Mouse (Mus musculus) stomach, embryonic 15.5 days (tissue): Measurements from ENCODE around the gene Strip2. TPM values are rescaled to one million over a fixed set of nuclear protein-coding genes. Genes with fewer than 3 reads are reported as not detected.

Experiments used
- ATAC-seq: fragments of 200-750 bp; cut with Nextera tagmentation; 2 replicates; pipeline ENCODE4 v1.8.0; 2017; ENCODE audit warnings: low read depth, moderate number of reproducible peaks, moderate TSS enrichment; ENCODE audit not compliant: insufficient read depth, low FRiP score
- H3K27ac ChIP-seq: fragments of 300-500 bp; sonication (generic); 2 replicates; pipeline ENCODE4 v1.5.1; 2015; ENCODE audit warnings: mild to moderate bottlenecking, inconsistent platforms
- H3K27me3 ChIP-seq: fragments of 300-500 bp; sonication (generic); replicated peaks from 2 replicates; pipeline ENCODE4 v1.6.1; 2015; ENCODE audit warnings: inconsistent platforms
- H3K36me3 ChIP-seq: fragments of 300-500 bp; sonication (generic); 2 replicates; pipeline ENCODE4 v1.6.1; 2015; ENCODE audit warnings: inconsistent platforms
- H3K4me1 ChIP-seq: fragments of 300-500 bp; sonication (generic); 2 replicates; pipeline ENCODE4 v1.6.1; 2015; ENCODE audit warnings: inconsistent platforms
- H3K4me2 ChIP-seq: fragments of 300-500 bp; sonication (generic); 2 replicates; pipeline ENCODE4 v1.6.1; 2015; ENCODE audit warnings: mild to moderate bottlenecking, inconsistent platforms
- H3K4me3 ChIP-seq: fragments of 300-500 bp; sonication (generic); replicated peaks from 2 replicates; pipeline ENCODE4 v1.5.1; 2015; ENCODE audit warnings: inconsistent platforms
- H3K9ac ChIP-seq: fragments of 300-500 bp; sonication (generic); 2 replicates; pipeline ENCODE4 v1.6.1; 2015; ENCODE audit warnings: inconsistent platforms
- H3K9me3 ChIP-seq: fragments of 300-500 bp; sonication (generic); 2 replicates; pipeline ENCODE4 v1.6.1; 2016; ENCODE audit warnings: inconsistent platforms
- WGBS: fragments of 180-500 bp; shearing (Covaris S2); methylation state at CpG from one replicate; pipeline ENCODE4 v1.1.7; 2015; 5-methylcytosine and 5-hydroxymethylcytosine counted together
- polyA plus RNA-seq: library from polyadenylated mRNA; unstranded; fragments of >200 nt; fragmentation: Nextera tagmentation; extraction: Ambion mirVana; gene quantifications from 2 replicates; pipeline ENCODE4 v1.2.1, GENCODE M21; 2015

The Strip2 gene
- polyA plus RNA-seq, 1 experiment from 2014 or later: 0.50 TPM

DNA sequence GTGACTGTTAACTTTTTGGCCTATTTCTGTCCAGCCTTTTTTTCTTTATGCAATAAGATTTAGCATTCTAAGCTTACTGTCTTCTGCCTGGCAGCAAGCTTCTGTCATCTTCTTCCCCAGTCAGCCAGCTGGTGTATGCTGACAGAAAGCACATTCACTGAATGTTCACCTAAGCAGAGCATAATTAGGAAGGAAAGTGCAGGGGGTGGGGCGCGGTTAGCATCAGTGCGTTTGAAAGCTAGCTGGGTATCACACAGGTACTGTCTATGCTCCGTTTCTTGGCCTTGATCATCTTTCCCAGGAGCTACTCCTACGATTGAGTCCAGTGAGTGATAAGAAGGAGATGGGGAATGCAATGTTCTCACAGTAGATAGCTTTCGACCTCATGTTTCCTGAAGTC lies 13.9 kb downstream of the Strip2 start:
- H3K27ac ChIP-seq: no peak overlapping the region
- 72% methylated on average over 6 of the region's 6 CpGs for WGBS
- H3K4me2 ChIP-seq: no peak overlapping the region
- no peaks in the 10 kb centered on the region for H3K27me3 ChIP-seq
- ATAC-seq: no peak
- no peak overlapping the region for H3K4me3 ChIP-seq
- H3K9ac ChIP-seq: no peak overlapping the region
- H3K9me3 ChIP-seq: no peaks in the 10 kb centered on the region
- no peaks in the 10 kb centered on the region for H3K4me1 ChIP-seq
- H3K36me3 ChIP-seq: no peaks in the 10 kb centered on the region

GRCm38 (mm10) chr6:29931181-29931580 lies 14.4 kb downstream of the Strip2 start:
- no peak for ATAC-seq
- H3K4me3 ChIP-seq: no peak overlapping the region
- no peaks in the 10 kb centered on the region for H3K9me3 ChIP-seq
- H3K4me2 ChIP-seq: no peak overlapping the region
- H3K27ac ChIP-seq: no peak overlapping the region
- WGBS: 84% methylated on average over 4 of the region's 4 CpGs
- H3K27me3 ChIP-seq: no peaks in the 10 kb centered on the region
- no peaks in the 10 kb centered on the region for H3K4me1 ChIP-seq
- no peaks in the 10 kb centered on the region for H3K36me3 ChIP-seq
- no peak overlapping the region for H3K9ac ChIP-seq

GRCm38 (mm10) chr6:29935741-29936140 lies 18.9 kb downstream of the Strip2 start:
- Histone ChIP-seq H3K27me3 (no peaks in the 10 kb centered on the region), H3K27ac (no peak overlapping the region), H3K36me3 (no peaks in the 10 kb centered on the region), H3K4me1 (no peaks in the 10 kb centered on the region), H3K9me3 (no peaks in the 10 kb centered on the region), H3K4me3 (no peak overlapping the region), H3K4me2 (no peak overlapping the region), H3K9ac (no peak overlapping the region)
- WGBS: 87% methylated on average over 1 of the region's 1 CpGs
- no peak for ATAC-seq

GRCm38 (mm10) chr6:29940428-29940827 lies 23.6 kb downstream of the Strip2 start:
- Histone ChIP-seq H3K36me3 (no peaks in the 10 kb centered on the region), H3K4me1 (no peaks in the 10 kb centered on the region), H3K4me3 (no peak overlapping the region), H3K27me3 (no peaks in the 10 kb centered on the region), H3K27ac (no peak overlapping the region), H3K9me3 (no peaks in the 10 kb centered on the region), H3K4me2 (no peak overlapping the region), H3K9ac (no peak overlapping the region)
- WGBS: 53% methylated on average over 4 of the region's 4 CpGs
- ATAC-seq: no peak

- Histone ChIP-seq H3K27ac (no peak overlapping the region), H3K4me2 (no peak overlapping the region), H3K27me3 (no peaks in the 10 kb centered on the region), H3K4me1 (no peaks in the 10 kb centered on the region), H3K9me3 (no peaks in the 10 kb centered on the region), H3K36me3 (no peaks in the 10 kb centered on the region), H3K9ac (no peak overlapping the region), H3K4me3 (no peak overlapping the region)
- 79% methylated on average over 2 of the region's 2 CpGs for whole genome bisulfite sequencing
- no peak for ATAC-seq
These were observed 24.2 kb downstream of the Strip2 start for GRCm38 (mm10) chr6:29941036-29941435.

DNA sequence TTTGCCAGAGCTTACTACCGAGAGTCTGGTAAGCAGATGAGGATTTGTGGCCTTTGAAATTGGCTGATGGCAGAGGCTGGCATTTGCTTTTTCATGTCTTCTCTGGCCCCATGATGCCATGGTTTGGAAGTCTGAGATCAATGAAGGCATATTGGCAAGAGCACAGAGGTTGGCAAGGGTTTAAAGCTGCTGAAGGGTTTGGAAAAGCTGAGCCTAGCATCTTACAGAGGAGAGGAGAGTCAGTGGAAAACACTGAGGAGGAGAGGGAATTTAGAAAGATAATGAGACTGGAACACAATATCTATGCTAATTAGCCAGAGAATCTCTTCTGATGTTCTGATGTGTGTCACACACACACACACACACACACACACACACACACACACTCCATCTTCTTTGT lies 27.7 kb downstream of the Strip2 start:
- no peaks in the 10 kb centered on the region for H3K4me1 ChIP-seq
- 59% methylated on average over 1 of the region's 1 CpGs for WGBS
- H3K27ac ChIP-seq: no peak overlapping the region
- H3K4me2 ChIP-seq: no peak overlapping the region
- no peaks in the 10 kb centered on the region for H3K36me3 ChIP-seq
- no peak overlapping the region for H3K4me3 ChIP-seq
- H3K27me3 ChIP-seq: no peaks in the 10 kb centered on the region
- no peak for ATAC-seq
- no peak overlapping the region for H3K9ac ChIP-seq
- H3K9me3 ChIP-seq: no peaks in the 10 kb centered on the region

DNA sequence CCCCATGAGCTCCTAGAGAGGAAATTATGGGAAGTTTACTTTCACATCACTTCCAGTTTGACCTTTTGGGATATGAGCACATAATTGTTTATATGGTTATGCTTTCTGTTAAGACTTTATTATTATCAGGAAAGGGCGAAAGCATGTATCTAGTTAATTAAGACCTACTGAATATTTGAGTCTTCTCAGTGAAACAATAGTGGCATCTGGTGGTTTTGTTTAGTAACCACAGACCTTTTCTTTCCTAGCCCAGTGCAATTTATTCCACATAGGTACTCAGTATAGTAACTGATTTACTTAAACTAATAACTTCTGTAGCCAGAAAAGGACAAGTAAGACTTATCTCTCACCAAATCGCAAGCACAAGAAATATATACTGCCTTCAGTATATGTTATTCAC lies 29.8 kb downstream of the Strip2 start:
- Histone ChIP-seq H3K36me3 (no peaks in the 10 kb centered on the region), H3K9me3 (no peaks in the 10 kb centered on the region), H3K27ac (no peak overlapping the region), H3K27me3 (no peaks in the 10 kb centered on the region), H3K4me2 (no peak overlapping the region), H3K9ac (no peak overlapping the region), H3K4me1 (no peaks in the 10 kb centered on the region), H3K4me3 (no peak overlapping the region)
- 82% methylated on average over 2 of the region's 2 CpGs for WGBS
- no peak for ATAC-seq

DNA sequence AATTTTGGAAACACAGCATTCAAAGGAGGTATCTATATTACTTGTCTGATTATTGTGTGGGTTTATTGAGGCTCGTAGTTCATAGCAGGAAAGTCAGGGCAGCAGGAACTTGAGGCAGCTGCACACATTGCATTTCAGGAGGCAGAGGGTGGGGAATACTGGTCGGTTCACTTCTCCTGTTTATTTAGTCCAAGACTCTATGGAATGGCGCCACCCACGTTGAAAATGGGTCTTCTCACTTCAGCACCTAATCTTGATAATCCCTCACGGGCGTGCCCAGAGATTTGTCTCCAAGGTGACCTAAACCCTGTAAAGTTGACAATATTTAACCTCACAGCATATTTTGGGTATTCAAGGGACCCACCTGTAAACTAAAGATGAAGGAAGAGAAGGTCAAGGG lies 31.0 kb downstream of the Strip2 start:
- Histone ChIP-seq H3K36me3 (no peaks in the 10 kb centered on the region), H3K9me3 (no peaks in the 10 kb centered on the region), H3K4me2 (no peak overlapping the region), H3K27me3 (no peaks in the 10 kb centered on the region), H3K27ac (no peak overlapping the region), H3K9ac (no peak overlapping the region), H3K4me1 (no peaks in the 10 kb centered on the region), H3K4me3 (no peak overlapping the region)
- 51% methylated on average over 6 of the region's 6 CpGs for WGBS
- ATAC-seq: no peak

DNA sequence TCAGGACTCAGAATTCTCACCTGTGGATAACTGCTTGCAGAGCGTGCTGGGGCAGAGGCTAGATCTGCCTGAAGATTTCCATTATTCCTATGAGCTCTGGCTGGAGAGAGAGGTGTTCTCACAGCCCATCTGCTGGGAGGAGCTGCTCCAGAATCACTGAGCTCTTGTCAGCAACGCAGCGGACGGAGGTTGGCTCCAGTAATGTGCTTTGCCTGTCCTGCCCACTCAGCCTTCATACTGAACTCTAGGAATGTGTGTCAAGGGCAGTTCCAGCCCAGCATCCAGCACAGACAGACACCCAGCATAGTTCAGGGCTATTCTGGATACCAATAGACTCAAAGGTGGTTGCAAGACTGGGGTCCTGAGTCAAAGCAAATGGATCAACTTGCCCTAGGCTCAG lies 39.9 kb downstream of the Strip2 start:
- Histone ChIP-seq H3K4me2 (no peak overlapping the region), H3K9me3 (no peaks in the 10 kb centered on the region), H3K27me3 (no peaks in the 10 kb centered on the region), H3K27ac (no peak overlapping the region), H3K4me3 (no peak overlapping the region), H3K4me1 (no peaks in the 10 kb centered on the region), H3K9ac (no peak overlapping the region), H3K36me3 (no peaks in the 10 kb centered on the region)
- ATAC-seq: no peak
- 86% methylated on average over 4 of the region's 4 CpGs for WGBS

- Histone ChIP-seq H3K36me3 (no peaks in the 10 kb centered on the region), H3K4me3 (no peak overlapping the region), H3K4me2 (no peak overlapping the region), H3K9ac (no peak overlapping the region), H3K27me3 (no peaks in the 10 kb centered on the region), H3K9me3 (no peaks in the 10 kb centered on the region), H3K4me1 (no peaks in the 10 kb centered on the region), H3K27ac (no peak overlapping the region)
- ATAC-seq: no peak
- 81% methylated on average over 3 of the region's 3 CpGs for WGBS
These were observed 41.9 kb downstream of the Strip2 start for GRCm38 (mm10) chr6:29958669-29959068.

GRCm38 (mm10) chr6:29961081-29961480 lies 44.3 kb downstream of the Strip2 start:
- no peak overlapping the region for H3K4me2 ChIP-seq
- H3K36me3 ChIP-seq: no peaks in the 10 kb centered on the region
- WGBS: 87% methylated on average over 6 of the region's 6 CpGs
- no peak overlapping the region for H3K4me3 ChIP-seq
- H3K27me3 ChIP-seq: no peaks in the 10 kb centered on the region
- H3K4me1 ChIP-seq: no peaks in the 10 kb centered on the region
- no peaks in the 10 kb centered on the region for H3K9me3 ChIP-seq
- no peak overlapping the region for H3K9ac ChIP-seq
- no peak for ATAC-seq
- H3K27ac ChIP-seq: no peak overlapping the region

DNA sequence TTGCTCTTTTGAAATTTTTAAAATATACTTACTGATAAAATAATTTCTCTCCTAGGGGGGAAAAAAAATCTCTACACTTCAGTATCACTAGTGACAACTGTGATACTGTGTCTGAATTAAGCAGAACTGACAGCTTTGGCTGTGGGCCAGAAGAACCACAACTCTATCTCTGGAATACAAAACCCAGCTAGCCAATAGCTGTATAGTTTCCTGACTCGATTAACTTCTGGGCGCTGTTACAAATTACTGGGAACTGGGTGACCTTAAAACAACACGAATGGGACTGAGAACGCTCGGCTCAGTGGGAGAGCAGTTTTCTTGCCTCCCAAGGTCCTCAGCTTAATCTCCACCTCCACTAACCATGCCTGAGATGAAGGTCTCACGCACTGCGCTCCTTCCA lies 51.1 kb downstream of the Strip2 start:
- no peaks in the 10 kb centered on the region for H3K36me3 ChIP-seq
- WGBS: 67% methylated on average over 7 of the region's 7 CpGs
- no peak overlapping the region for H3K9ac ChIP-seq
- no peak overlapping the region for H3K27ac ChIP-seq
- no peak for ATAC-seq
- no peak overlapping the region for H3K4me3 ChIP-seq
- H3K27me3 ChIP-seq: no peaks in the 10 kb centered on the region
- no peaks in the 10 kb centered on the region for H3K9me3 ChIP-seq
- no peak overlapping the region for H3K4me2 ChIP-seq
- no peaks in the 10 kb centered on the region for H3K4me1 ChIP-seq

DNA sequence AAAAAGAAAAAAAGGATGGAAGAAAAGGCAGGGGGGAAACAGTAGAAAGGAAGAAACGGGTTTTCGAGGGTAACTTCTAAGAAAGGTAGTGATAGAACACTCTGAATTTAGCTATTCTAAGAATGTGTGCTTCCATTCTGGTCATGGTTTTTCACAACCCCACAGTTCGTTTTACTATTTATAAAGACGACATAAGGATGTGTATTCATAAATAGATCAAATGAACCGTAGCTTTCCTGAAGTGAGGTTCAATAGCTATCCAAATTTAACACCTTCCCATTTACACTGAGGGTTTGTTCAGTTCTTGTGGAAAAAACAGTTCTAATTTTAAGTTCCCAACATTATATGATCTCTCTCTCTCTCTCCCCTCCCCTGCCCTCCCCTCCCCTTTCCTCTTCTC lies 56.5 kb downstream of the Strip2 start:
- H3K27me3 ChIP-seq: no peaks in the 10 kb centered on the region
- H3K4me1 ChIP-seq: no peaks in the 10 kb centered on the region
- no peak overlapping the region for H3K4me3 ChIP-seq
- H3K36me3 ChIP-seq: no peaks in the 10 kb centered on the region
- no peak overlapping the region for H3K4me2 ChIP-seq
- H3K9ac ChIP-seq: no peak overlapping the region
- H3K27ac ChIP-seq: no peak overlapping the region
- H3K9me3 ChIP-seq: no peaks in the 10 kb centered on the region
- 79% methylated on average over 5 of the region's 5 CpGs for WGBS
- ATAC-seq: no peak
